Mouse (Mus musculus) ES-E14 (cell line): ENCODE results near the gene Ak6. TPM values are rescaled to one million over a fixed set of nuclear protein-coding genes. Genes with fewer than 3 reads are reported as not detected.

Experiments used
- DNase-seq: peaks from one replicate; pipeline ENCODE4 v3.0.0-alpha.2; 2013; ENCODE audit warnings: low read depth, low spot score
- H3K27ac ChIP-seq: 2 replicates; pipeline ENCODE4 v1.5.1; 2012; ENCODE audit warnings: low read depth, mild to moderate bottlenecking, low read length, moderate library complexity, mixed read lengths; ENCODE audit not compliant: poor library complexity, insufficient read depth, severe bottlenecking
- H3K36me3 ChIP-seq: 2 replicates; pipeline ENCODE4 v1.6.1; 2012; ENCODE audit warnings: mild to moderate bottlenecking, low read length, moderate library complexity, mixed read lengths; ENCODE audit not compliant: control insufficient read depth, poor library complexity, insufficient read depth, severe bottlenecking
- H3K4me1 ChIP-seq, 2 experiments: fragments of 150-350 bp in 1 of 2; sonication (generic) in 1 of 2; 2 replicates each; pipeline ENCODE4 v1.6.1; 2012; ENCODE audit warnings: low read length in 2 of 2, mild to moderate bottlenecking in 1 of 2, mixed read lengths in 1 of 2; ENCODE audit not compliant: control insufficient read depth in 2 of 2, insufficient read depth in 2 of 2, poor library complexity in 1 of 2
- H3K4me3 ChIP-seq, 2 experiments: fragments of 150-350 bp in 1 of 2; sonication (generic) in 1 of 2; 2 replicates each; pipeline ENCODE4 v1.5.1; 2012; ENCODE audit warnings: low read length in 2 of 2, low read depth in 1 of 2, mild to moderate bottlenecking in 1 of 2, mixed read lengths in 1 of 2; ENCODE audit not compliant: insufficient read depth in 1 of 2, poor library complexity in 1 of 2, severe bottlenecking in 1 of 2
- H3K9ac ChIP-seq: 2 replicates; pipeline ENCODE4 v1.6.1; 2012; ENCODE audit warnings: low read depth, mild to moderate bottlenecking, low read length, mixed read lengths; ENCODE audit not compliant: poor library complexity, insufficient read depth, severe bottlenecking
- H3K9me3 ChIP-seq: fragments of 150-350 bp; sonication (generic); 2 replicates; pipeline ENCODE4 v1.6.1; 2012; ENCODE audit warnings: low read depth, mild to moderate bottlenecking, low read length; ENCODE audit not compliant: control insufficient read depth, insufficient read depth
- CHD2 ChIP-seq: IDR thresholded peaks from 2 replicates; pipeline ENCODE4 v1.6.1; 2014; ENCODE audit warnings: mild to moderate bottlenecking, low read depth, low read length, inconsistent platforms
- HCFC1 ChIP-seq: IDR thresholded peaks from 2 replicates; pipeline ENCODE4 v1.6.1; 2012; ENCODE audit warnings: low read length, inconsistent platforms, borderline replicate concordance; ENCODE audit not compliant: insufficient read depth
- MAFK ChIP-seq: IDR thresholded peaks from 2 replicates; pipeline ENCODE4 v1.6.1; 2014; ENCODE audit warnings: mild to moderate bottlenecking, low read depth, low read length, inconsistent platforms; ENCODE audit not compliant: insufficient read depth
- ZC3H11A ChIP-seq: IDR thresholded peaks from 2 replicates; pipeline ENCODE4 v1.6.1; 2012; ENCODE audit warnings: low read depth, mild to moderate bottlenecking, inconsistent platforms, low read length, borderline replicate concordance
- ZNF384 ChIP-seq: IDR thresholded peaks from 2 replicates; pipeline ENCODE4 v1.6.1; 2012; ENCODE audit warnings: low read depth, low read length, inconsistent platforms
- in situ Hi-C, 2 experiments: fragments of 600-800 bp; cut with MboI; formaldehyde crosslinking; loops; one replicate each; pipeline ENCODE4 v1.15.1; 2025; ENCODE audit warnings: low sequenced_read_pairs in 2 of 2, inconsistent platforms in 1 of 2; ENCODE audit not compliant: unreplicated experiment in 2 of 2
- total RNA-seq: library from RNA; depleted of rRNA; stranded (reverse); fragments of 300-350 nt; gene quantifications from 2 replicates; pipeline ENCODE4 v1.2.3, GENCODE M21; 2012; rRNA removed

The Ak6 gene
- total RNA-seq, 1 experiment: 162 TPM

- no peak overlapping the region for H3K27ac ChIP-seq
- DNase-seq: no peak
- in situ Hi-C loops: no loop called here
Measured at GRCm38 (mm10) chr13:100715467-100715866, 64.7 kb downstream of the Ak6 start.

More at GRCm38 (mm10) chr13:100715467-100715866, 64.7 kb downstream of the Ak6 start:
- H3K36me3 ChIP-seq: peaks cover 26% of the 10 kb centered on the region
- no peaks in the 10 kb centered on the region for H3K9me3 ChIP-seq
- no peak overlapping the region for H3K4me3 ChIP-seq
- H3K9ac ChIP-seq: no peak overlapping the region
- TF ChIP-seq ZC3H11A (no peak), MAFK (no peak), HCFC1 (no peak), ZNF384 (no peak), CHD2 (no peak)
- H3K4me1 ChIP-seq: no peaks in the 10 kb centered on the region

Other genes with a start within 250 kb of the Ak6 start
- 0.04 and 0.05 TPM in 2 replicates for gene Naip1, start 198.1 kb upstream of the Ak6 start, total RNA-seq
- gene Gtf2h2, start 158.4 kb upstream of the Ak6 start, total RNA-seq: 39.6 and 39.7 TPM in 2 replicates
- 6.2 and 17.1 TPM in 2 replicates for gene Ocln, start 98.3 kb upstream of the Ak6 start, total RNA-seq
- gene Marveld2, start 34.0 kb upstream of the Ak6 start, total RNA-seq: 2.5 and 4.7 TPM in 2 replicates
- 22.0 and 31.3 TPM in 2 replicates for gene Rad17, start 72 bp downstream of the Ak6 start, total RNA-seq
- gene Taf9, start 600 bp downstream of the Ak6 start, total RNA-seq: 11.9 and 15.2 TPM in 2 replicates
- 1.7 and 2.3 TPM in 2 replicates for gene Ccdc125, start 18.7 kb downstream of the Ak6 start, total RNA-seq
- 60.0 and 83.6 TPM in 2 replicates for gene Cdk7, start 80.0 kb downstream of the Ak6 start, total RNA-seq
- 45.4 and 58.9 TPM in 2 replicates for gene Mrps36, start 93.7 kb downstream of the Ak6 start, total RNA-seq
- gene Cenph, start 124.9 kb downstream of the Ak6 start, total RNA-seq: 31.6 and 39.9 TPM in 2 replicates
- 410 and 549 TPM in 2 replicates for gene Ccnb1, start 135.6 kb downstream of the Ak6 start, total RNA-seq
- gene Slc30a5, start 182.4 kb downstream of the Ak6 start, total RNA-seq: 85.6 and 102 TPM in 2 replicates